Mouse (Mus musculus) heart, adult 2 months (tissue): ENCODE results near the gene Ddx47.

Source experiments
- CTCF ChIP-seq: fragments of 200-600 bp; IDR thresholded peaks from 2 replicates; pipeline ENCODE4 v1.8.1; 2022; ENCODE audit warnings: antibody characterized with exemption, mild to moderate bottlenecking, moderate library complexity
- EP300 ChIP-seq: fragments of 200-500 bp; IDR thresholded peaks from 2 replicates; pipeline ENCODE4 v1.6.1; 2011; ENCODE audit warnings: low read depth, low read length, control low read depth; ENCODE audit not compliant: insufficient read depth
- POLR2A ChIP-seq: fragments of 200-500 bp; IDR thresholded peaks from 2 replicates; pipeline ENCODE4 v1.6.1; 2011; ENCODE audit warnings: mild to moderate bottlenecking, low read depth, low read length, control low read depth; ENCODE audit not compliant: insufficient read depth

GRCm38 (mm10) chr6:135029246-135029645 lies 17.8 kb downstream of the Ddx47 start:
- TF ChIP-seq CTCF: no peak
- TF ChIP-seq EP300: no peak
- no peak for TF ChIP-seq POLR2A
